Mouse (Mus musculus) mesoderm, embryonic 11.5 days (tissue): Measurements from ENCODE around the gene Apaf1.

Experiments used
- DNase-seq: peaks from one replicate; pipeline ENCODE4 v3.0.0-alpha.2; 2012; ENCODE audit warnings: low read depth, low spot score

The Apaf1 gene

DNA sequence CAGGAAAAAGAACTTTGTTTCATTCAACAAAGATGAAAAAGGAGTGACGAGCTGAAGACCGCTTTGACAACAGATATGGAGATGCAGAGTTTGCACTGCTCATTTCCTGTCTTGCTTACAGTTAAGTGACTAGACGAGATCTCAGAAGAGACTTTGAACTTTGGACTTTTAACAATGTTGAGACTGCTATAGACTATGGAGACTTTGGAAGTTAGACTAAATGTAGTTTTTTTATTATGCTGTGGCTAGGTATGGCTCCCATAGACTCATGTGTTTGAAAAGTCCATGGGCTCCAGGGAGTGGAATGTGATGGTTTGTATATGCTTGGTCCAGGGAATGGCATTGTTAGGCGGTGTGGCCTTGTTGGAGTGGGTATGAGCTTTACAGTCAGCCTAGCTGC lies 100.8 kb downstream of the Apaf1 start:
- DNase-seq: no peak

- no peak for DNase-seq
These were observed 108.1 kb downstream of the Apaf1 start for GRCm38 (mm10) chr10:90974491-90974890.

DNA sequence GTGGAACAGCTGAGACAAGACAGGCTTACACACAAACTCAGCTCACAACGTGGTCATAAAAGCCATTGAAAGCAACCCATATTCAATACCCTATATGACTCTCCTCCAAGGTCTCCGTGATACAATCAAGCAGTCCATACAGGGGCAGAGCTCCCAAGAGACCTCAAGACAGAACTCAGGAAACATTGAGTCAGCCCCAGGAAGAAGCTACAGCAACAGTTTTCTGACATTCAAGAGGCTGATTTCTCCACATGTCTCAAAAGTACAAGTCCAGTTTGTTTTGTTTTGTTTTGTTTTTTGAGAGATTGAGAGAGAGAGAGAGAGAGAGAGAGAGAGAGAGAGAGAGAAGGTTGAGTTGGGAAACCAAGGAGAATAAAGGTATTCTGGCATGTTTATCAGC lies 108.5 kb downstream of the Apaf1 start:
- DNase-seq: no peak

DNA sequence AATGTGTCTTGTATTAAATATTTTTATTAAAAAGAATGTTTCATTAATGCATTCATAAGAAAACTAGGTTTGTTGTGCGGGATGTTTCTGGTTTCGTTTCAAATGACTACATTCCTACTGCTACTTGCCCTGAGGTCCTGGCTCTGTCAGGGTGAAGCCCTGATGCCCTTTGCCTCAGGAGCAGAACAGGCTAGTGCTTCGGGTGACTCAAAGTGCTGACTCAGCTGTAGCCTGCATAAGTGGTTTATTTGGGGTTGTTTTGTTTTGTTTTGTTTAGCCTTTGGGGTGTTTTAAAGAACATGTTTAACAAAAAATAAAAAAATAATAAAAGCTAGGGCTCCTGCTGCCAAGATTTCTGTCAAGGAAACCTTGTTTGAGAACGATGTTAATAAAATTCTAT lies 112.0 kb downstream of the Apaf1 start:
- no peak for DNase-seq

DNA sequence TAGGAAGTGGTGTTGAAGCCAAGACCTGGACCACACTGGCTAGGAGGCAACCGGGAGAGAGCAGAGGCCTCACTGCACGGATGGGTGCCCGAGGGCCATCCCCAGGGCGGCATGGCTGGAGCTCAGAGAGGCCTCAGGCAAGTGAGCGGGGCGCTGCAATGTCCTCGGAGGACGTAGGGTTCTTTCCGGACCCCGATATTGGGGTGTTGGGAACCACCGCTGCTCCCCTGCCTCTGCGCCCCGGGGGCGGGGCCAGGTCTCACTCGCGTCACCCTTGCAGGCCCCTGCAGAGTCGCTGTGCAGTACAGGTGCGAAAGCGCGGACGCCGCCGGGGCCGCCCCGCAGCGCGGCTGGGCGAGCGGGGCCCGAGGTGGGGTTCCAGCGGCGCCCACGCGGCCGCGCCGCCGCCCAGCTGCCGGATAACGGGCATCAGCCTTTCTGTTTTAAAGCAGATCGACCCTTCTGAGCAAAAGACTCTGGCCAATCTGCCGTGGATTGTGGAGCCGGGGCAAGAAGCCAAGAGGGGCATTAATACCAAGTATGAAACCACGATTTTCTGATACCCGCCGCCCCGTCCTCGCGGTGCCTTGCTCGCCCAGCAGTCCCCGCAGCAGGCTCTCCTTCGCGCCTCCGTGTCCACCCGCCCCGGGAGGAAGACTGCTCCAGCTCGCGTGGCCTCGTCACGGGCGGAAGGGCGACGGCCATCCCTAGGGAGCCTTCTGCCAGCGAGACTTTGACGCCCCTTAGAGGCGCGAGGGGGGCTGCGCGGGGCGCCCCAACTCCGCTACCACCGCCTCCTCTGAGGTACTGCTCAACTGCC lies 113.0 kb downstream of the Apaf1 start:
- DNase-seq: no peak

DNA sequence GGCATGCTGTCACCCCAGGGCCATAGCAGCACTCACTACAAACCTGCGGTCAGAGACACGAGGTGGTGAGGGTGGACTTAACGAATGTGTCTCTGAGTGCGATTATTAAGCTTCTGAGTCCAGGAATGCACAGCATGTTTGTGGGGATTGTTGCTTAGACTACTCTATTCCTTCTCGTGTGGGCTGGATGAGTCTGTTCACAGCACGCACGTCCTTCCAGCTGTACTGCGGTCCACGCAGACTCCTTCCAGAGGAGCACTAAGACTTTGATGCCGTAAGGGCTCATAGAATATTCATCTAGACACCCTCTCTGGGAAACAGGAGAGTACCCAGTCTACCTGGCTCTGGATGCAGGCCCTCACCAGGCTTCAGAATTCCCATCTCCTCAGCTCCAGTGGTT lies 114.3 kb downstream of the Apaf1 start:
- DNase-seq: no peak

GRCm38 (mm10) chr10:90966821-90967220 lies 115.7 kb downstream of the Apaf1 start:
- DNase-seq: no peak

DNA sequence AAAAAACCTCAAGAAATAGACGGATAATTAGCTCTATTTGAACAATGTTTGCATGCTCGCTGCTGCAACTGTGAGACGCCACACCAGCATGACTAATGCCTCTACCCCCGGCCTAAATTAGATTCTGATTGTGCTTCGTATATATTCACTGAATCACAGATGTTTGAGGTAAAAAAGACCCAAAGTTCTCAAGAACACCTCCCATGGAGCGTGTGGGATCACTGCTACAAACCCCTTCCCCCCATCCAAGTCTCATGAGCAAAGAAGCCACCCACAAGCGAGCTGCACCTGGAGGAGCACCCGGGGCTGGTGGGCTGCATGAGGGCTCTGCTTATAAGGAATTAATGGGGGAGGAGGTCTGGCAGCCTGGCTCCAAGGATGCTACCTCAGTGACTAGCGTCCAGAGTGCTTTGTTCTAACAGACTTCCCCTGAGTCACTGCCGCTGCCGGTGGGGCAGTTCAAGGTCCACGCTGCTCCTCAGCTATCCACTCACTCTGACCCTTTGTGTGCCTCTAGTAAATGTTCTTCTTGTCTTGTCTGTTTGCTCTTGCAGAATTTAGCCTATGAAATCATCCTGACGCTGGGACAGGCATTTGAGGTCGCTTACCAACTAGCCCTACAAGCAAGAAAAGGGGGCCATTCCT lies 116.8 kb downstream of the Apaf1 start:
- no peak for DNase-seq

GRCm38 (mm10) chr10:90964511-90964910 lies 118.1 kb downstream of the Apaf1 start:
- no peak for DNase-seq

DNA sequence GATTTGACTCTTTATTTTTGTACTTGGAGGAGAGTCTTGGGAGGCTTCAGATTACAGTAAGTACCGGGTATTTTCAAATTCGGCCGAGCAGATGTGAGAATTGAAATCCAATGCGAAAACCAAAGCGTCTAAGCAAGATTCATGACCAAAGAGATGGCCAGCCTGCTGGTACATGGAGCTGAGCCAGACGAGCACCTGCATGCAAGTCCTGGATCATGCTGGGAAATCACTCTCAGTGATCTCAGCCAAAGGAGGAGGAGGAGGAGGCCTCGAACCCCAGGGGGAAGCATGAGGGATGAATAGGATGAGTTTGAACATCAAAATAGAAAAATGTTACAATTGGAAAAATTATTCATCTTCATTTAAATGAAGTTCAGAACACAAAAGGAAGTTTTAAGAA lies 122.2 kb downstream of the Apaf1 start:
- DNase-seq: no peak

DNA sequence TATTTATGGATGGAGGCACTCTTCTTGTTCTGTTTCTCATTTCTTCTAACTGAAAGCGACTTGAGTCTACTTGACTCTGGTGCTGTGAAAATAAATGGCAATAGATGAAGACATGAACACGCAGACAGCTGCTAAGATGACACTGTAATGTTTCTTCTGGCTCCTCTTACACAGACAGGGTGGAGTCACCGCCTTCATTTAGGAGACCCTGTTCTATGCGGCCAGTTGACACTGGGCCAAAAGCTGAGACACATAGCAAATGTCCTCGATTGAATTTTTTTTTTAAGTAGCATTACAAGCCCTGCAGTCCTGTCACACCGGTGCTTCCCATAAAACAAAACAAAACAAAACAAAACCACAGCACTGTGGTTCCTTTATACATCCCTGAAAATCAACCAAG lies 128.7 kb downstream of the Apaf1 start:
- DNase-seq: no peak

GRCm38 (mm10) chr10:90953103-90953709 lies 129.4 kb downstream of the Apaf1 start:
- DNase-seq: no peak

DNA sequence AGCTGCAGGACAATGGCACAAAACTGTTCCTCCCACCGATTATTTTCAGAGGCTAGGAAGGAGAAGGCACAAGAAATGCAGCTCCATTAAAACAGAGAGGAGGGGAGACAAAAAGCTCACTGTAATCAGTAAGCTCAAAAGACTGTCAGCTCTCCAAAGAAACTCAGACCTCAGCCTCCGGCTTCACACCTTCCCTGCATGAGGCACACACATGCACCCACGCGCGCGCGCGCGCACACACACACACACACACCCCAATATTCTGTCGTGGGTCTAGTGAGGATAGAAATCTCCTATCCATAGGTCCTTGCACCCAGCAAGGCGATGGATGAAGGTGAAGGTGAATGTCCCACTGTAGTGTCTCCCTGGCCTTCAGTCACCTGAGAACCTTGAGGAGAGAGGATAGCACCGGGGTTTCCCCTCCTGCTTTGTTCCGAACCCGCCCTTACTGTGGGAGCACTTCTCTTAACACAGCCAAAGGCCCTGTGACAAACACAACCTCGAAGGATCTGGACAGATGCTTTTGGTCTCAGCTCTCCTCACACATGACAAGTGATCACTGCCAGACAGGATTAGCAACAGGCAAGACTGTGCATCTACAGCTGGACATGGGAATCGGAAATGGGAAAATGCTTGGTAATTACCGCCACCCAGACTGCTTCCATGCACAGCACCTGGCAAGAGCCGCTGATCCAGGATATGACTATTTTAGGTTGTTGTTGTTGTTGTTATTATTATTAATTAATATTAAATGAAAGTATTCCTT lies 134.8 kb downstream of the Apaf1 start:
- no peak for DNase-seq

DNA sequence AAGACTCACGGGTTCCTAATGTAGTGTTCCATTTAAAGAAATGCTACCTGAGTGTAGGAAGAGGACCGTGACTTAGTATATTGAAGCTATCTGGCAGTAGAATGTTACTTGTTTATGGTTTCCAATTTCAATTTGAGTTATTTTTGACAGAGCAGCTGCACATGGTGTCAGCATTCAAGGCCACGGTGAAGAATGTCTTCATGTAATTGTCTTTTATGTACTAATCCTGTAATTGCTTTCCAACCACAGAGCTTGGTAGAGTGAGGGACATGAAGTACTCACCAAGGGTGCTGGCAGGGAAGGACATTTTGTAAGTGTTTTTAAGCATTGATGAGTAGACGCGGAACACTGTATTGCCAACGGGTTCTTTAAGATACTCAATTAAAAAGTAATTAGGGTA lies 135.5 kb downstream of the Apaf1 start:
- DNase-seq: no peak

DNA sequence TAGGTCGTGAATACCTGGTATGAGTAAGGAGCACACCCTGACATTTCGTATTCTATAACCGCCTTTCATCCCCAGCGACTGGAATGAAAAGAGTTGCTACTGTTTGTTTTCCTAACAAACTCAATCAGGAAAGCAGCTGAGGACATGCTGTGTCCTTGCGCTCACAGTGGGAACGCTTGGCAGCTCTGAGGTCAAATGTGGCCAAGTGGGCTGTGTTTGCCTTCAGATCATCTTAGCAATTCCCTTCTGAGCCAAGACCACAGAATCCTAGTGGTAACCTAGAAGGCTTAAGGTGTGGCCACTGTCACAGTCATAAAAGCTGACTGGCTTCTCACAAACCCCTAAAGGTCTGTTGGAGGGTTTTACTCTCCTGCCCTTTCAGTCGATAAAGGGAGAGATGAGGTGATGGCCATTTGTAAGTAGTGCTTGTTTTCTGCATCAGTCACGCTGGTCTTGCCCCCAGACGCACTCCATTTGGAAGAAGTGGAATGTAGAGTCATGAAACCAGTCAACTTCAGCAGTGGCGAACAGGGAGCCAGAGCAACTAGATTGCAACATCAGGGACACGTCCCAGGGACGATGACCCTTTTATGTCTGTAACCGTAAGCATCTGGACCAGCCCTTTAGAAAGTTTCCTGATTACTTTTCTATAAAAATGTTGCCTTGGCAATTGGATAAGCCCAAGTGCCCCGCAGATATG lies 140.4 kb downstream of the Apaf1 start:
- no peak for DNase-seq

DNA sequence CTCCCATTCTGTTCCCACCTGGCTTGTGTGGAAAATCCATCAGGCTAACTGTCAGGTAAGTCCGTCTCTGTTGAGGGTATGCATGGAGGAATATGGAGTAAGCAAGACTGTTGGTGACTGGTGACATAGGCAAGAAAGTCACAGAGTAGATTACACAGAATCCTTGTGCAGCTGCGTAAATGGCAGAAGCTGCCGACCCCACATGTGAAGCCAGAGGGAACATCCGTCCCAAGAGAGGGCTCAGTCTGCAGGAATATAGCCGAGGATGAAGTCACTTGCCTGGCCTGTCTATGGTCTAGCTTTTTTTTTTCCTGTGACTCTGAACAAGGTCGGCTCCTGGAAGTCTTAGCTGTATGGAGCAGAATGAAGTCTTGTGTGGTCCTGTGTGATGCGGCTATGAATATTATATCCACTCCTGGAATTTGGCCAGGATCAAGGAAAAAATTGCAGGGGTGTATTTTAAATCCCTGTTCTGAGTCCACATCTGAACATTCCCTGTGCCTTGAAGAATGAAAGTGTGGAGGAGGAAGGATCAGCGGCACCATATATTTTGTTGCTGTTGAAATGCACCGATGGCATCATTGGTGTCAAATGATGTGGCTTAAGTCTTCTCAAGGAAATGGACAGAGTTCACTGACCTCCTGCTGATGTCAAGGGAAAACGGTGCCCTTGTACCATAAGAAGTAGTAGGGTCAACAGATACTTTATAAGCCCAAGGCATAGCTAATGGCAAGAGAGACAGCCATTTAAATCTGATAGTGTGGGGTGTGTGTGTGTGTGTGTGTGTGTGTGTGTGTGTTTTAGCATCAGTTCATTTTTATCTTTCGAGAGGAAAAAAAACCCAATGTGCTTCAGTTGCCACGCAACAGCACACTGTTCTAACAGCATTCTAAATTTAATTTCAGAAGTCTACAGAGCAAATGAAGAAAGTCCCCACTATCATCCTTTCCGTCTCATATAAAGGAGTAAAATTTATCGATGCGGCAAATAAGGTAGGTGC lies 141.7 kb downstream of the Apaf1 start:
- no peak for DNase-seq
